Mouse (Mus musculus) midbrain, embryonic 11.5 days (tissue): ENCODE measurements around the gene Stard13. TPM values are rescaled to one million over a fixed set of nuclear protein-coding genes. Genes with fewer than 3 reads are reported as not detected.

Source experiments
- ATAC-seq: fragments of 200-750 bp; cut with Nextera tagmentation; 2 replicates; pipeline ENCODE4 v1.8.0; 2017; ENCODE audit warnings: moderate TSS enrichment, moderate library complexity; ENCODE audit not compliant: low FRiP score
- DNase-seq: peaks from one replicate; pipeline ENCODE4 v3.0.0; 2015; ENCODE audit warnings: low spot score; ENCODE audit errors: missing footprints
- H3K27ac ChIP-seq: fragments of 300-500 bp; sonication (generic); 2 replicates; pipeline ENCODE4 v1.5.1; 2014; ENCODE audit warnings: low read depth, low read length
- H3K27me3 ChIP-seq: fragments of 300-500 bp; sonication (generic); 2 replicates; pipeline ENCODE4 v1.6.1; 2014; ENCODE audit warnings: mild to moderate bottlenecking, low read length, moderate library complexity, mixed read lengths; ENCODE audit not compliant: control insufficient read depth, insufficient read depth
- H3K36me3 ChIP-seq: fragments of 300-500 bp; sonication (generic); 2 replicates; pipeline ENCODE4 v1.6.1; 2014; ENCODE audit warnings: mild to moderate bottlenecking, low read length, moderate library complexity, mixed read lengths; ENCODE audit not compliant: control insufficient read depth, insufficient read depth
- H3K4me1 ChIP-seq: fragments of 300-500 bp; sonication (generic); 2 replicates; pipeline ENCODE4 v1.6.1; 2014; ENCODE audit warnings: low read length; ENCODE audit not compliant: control insufficient read depth, insufficient read depth
- H3K4me2 ChIP-seq: fragments of 300-500 bp; sonication (generic); 2 replicates; pipeline ENCODE4 v1.6.1; 2014; ENCODE audit warnings: mild to moderate bottlenecking, moderate library complexity
- H3K4me3 ChIP-seq: fragments of 300-500 bp; sonication (generic); 2 replicates; pipeline ENCODE4 v1.5.1; 2014; ENCODE audit warnings: low read depth, low read length
- H3K9ac ChIP-seq: fragments of 300-500 bp; sonication (generic); 2 replicates; pipeline ENCODE4 v1.6.1; 2014; ENCODE audit warnings: low read length
- H3K9me3 ChIP-seq: fragments of 300-500 bp; sonication (generic); 2 replicates; pipeline ENCODE4 v1.6.1; 2016; ENCODE audit warnings: low read length; ENCODE audit not compliant: control insufficient read depth
- WGBS: fragments of 180-500 bp; shearing (Covaris S2); extraction: QIAGEN DNeasy Blood & Tissue Kit; methylation state at CpG from one replicate; pipeline ENCODE4 v1.1.7; 2014; 5-methylcytosine and 5-hydroxymethylcytosine counted together
- polyA plus RNA-seq: library from polyadenylated mRNA; unstranded; fragments of >200 nt; fragmentation: Nextera tagmentation; extraction: Ambion mirVana; gene quantifications from 2 replicates; pipeline ENCODE4 v1.2.1, GENCODE M21; 2014

The Stard13 gene
- polyA plus RNA-seq, 1 experiment from 2014 or later: 2.9 TPM

DNA sequence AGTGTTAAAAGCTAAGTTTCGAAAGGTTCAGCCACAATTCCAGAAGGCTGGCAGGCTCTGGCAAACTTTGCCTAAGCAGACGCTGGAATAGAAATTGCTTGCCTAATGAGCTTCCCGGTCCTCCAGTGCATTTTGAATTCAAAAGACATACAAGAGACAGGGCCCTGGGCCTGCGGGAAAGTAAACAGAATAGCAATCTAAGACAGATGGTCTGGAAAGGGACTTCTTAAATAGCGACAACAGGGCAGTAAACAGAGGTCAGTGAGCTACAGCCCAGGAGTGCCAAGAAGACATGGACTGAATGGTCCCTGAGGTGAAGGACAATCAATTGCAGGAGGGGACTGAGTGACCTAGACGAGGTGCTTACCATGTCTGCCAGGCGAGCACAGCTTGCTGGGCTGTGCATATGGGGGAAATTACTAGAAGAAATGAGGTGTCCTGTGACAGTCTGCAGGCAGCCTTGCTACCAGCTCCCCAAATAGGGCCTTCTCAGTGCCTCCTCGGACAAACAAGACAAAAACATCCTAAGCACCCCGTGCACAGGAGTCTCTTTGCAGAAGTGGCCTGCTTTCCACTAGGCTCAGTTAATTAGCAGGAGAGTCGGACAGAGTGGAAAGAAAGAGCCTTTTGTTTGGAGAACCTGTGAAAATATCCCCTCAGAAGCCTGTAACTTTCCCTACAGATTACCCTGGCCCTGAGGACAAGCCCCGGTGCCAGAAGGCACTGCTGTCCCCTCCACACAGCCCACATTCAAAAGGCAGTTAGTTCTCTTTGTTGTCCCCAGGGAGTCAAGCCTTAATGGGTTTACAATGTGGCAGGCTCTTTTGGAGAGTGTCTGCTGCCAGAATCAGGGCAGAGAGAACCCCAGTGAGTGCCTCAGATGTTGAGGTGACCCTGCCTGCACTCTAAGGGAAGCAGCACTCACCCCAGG lies 90.7 kb downstream of the Stard13 start:
- DNase-seq: peak; percentile 91
- H3K4me3 ChIP-seq: no peak overlapping the region
- H3K4me2 ChIP-seq: no peak overlapping the region
- no peaks in the 10 kb centered on the region for H3K36me3 ChIP-seq
- 23% methylated on average over 11 of the region's 11 CpGs for WGBS
- H3K4me1 ChIP-seq: peaks cover 10% of the 10 kb centered on the region
- no peaks in the 10 kb centered on the region for H3K27me3 ChIP-seq
- H3K27ac ChIP-seq: peak overlapping the region; percentile 78
- no peaks in the 10 kb centered on the region for H3K9me3 ChIP-seq
- ATAC-seq: peak; percentile 73
- peak overlapping the region; percentile 22; the same call in 1 of the 2 replicates for H3K9ac ChIP-seq

DNA sequence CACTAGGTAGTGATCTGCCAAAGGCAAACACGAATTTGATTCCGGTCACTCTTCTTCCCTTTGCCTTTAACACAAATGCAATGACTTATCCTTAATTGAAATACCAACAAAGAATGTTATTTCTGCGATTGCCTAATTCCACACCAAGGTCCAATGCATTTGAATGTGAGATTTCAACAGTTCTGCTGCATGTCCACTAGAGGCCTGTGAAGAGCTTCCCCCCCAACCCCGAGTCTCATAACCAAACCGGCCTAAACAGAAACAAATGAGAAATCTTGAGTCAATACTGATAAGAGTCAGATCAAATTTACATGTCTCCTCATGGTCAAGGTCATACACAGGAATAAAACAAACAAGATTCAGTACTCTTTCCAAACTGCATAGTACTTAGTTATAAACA lies 91.4 kb downstream of the Stard13 start:
- Histone ChIP-seq H3K27me3 (no peaks in the 10 kb centered on the region), H3K4me3 (no peak overlapping the region), H3K9me3 (no peaks in the 10 kb centered on the region), H3K27ac (no peak overlapping the region; the same call in 1 of the 2 replicates), H3K4me1 (peaks cover 10% of the 10 kb centered on the region), H3K9ac (no peak overlapping the region), H3K4me2 (no peak overlapping the region), H3K36me3 (no peaks in the 10 kb centered on the region)
- peak; percentile 84 for DNase-seq
- ATAC-seq: peak; percentile 62
- WGBS: 41% methylated on average over 5 of the region's 5 CpGs

DNA sequence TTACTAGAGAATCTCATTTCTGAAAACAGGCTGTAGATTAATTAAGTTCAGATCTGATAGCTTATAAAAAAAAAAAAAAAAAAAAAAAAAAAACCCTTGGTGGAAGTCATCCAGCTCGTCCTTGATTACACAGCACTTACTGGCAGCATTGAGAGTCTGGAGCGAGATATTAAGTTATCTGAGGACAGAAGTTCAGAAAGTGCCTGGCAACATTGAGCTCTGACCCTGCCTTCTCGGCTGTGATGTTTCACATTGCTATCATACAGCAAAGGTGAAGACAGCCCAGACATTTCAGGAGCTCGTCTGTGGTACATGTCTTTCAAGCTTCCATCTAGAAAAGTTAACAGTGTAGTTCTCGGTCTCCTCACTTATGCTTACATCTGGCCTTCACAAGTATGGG lies 95.7 kb downstream of the Stard13 start:
- Histone ChIP-seq H3K9me3 (no peaks in the 10 kb centered on the region), H3K4me2 (no peak overlapping the region), H3K4me3 (no peak overlapping the region), H3K27ac (no peak overlapping the region), H3K4me1 (peaks cover 4% of the 10 kb centered on the region), H3K27me3 (no peaks in the 10 kb centered on the region), H3K9ac (no peak overlapping the region), H3K36me3 (no peaks in the 10 kb centered on the region)
- 87% methylated on average over 5 of the region's 5 CpGs for WGBS
- no peak for ATAC-seq
- no peak for DNase-seq

DNA sequence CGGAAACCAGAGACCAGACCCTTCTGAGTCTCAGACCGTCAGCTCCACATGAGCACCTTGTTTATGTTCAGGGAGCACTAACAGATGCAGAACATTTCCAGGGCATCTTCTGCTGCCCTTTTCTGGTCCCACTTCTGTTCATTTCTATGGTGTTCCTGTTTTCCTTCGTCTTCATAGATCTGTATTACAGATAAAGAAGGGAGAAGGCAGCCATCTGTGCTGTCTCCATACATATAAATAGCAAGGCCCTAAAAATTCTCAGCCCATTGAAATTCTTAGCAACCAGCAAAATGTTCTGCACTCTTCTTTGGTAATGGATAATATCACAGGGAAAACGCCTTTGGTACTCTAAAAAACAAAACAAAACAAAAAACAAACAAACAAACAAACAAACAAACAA lies 96.3 kb downstream of the Stard13 start:
- Histone ChIP-seq H3K27me3 (no peaks in the 10 kb centered on the region), H3K36me3 (no peaks in the 10 kb centered on the region), H3K27ac (no peak overlapping the region), H3K9me3 (no peaks in the 10 kb centered on the region), H3K4me3 (no peak overlapping the region), H3K4me2 (no peak overlapping the region), H3K9ac (no peak overlapping the region), H3K4me1 (no peaks in the 10 kb centered on the region)
- ATAC-seq (no peak), DNase-seq (no peak)
- 84% methylated on average over 4 of the region's 4 CpGs for WGBS

DNA sequence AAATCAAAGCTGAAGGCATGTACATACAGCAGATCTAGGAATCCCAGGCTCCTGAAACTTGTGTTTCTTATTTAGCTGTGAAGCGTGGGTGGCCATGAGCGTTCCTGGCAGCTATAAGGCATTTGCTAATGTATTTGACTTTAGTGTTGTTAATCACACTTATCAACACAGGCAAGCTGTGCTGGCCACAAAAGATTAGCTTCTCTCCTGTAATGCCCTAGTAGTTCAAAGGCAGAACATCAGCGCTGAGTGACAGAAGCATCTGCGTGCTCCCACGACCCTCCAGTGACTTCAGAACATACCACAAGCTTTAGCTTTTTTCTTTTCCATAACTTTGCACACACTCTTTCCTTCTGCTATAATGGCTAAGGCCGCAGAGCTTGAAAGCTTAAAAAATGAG lies 97.7 kb downstream of the Stard13 start:
- Histone ChIP-seq H3K27me3 (no peaks in the 10 kb centered on the region), H3K27ac (no peak overlapping the region), H3K9me3 (no peaks in the 10 kb centered on the region), H3K36me3 (no peaks in the 10 kb centered on the region), H3K4me2 (no peak overlapping the region), H3K4me3 (no peak overlapping the region), H3K9ac (no peak overlapping the region), H3K4me1 (no peaks in the 10 kb centered on the region)
- WGBS: 77% methylated on average over 6 of the region's 6 CpGs
- DNase-seq: no peak
- ATAC-seq: no peak

DNA sequence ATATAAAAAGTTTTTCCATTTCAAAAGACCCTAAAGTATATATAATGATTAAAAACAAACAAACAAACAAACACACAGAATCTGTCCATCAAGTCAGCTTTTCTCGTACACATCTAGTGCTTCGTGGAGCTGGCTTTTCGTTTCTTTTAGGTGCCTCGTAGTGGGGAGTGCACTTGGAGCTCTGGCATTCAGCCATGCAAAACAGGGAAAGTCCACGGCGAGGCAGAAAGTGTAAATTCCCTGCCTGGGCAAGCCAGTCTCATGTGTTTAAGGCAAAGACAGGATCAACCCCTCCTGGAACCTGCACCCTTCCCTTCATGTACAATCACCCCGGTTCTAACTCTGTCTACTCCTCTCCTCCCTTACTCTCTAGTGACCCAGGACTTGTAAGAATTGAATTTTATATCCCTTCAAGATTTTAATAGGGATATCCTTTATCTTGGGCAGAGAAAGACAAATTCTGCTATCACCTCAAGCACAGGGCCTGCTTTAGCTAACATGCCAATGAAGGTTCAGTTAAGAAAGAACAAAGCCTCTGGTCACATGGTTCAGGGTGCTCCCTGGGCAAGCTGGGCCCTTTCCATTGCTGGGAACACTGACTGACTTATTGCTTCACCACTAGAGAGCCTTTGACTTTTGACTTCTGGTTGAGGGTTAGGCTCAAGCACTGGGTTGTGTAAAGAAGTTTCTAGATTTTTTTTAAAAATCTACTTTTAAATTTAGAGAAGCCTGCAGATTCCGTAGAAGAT lies 98.4 kb downstream of the Stard13 start:
- H3K9ac ChIP-seq: no peak overlapping the region
- no peak overlapping the region for H3K27ac ChIP-seq
- 82% methylated on average over 8 of the region's 8 CpGs for WGBS

DNA sequence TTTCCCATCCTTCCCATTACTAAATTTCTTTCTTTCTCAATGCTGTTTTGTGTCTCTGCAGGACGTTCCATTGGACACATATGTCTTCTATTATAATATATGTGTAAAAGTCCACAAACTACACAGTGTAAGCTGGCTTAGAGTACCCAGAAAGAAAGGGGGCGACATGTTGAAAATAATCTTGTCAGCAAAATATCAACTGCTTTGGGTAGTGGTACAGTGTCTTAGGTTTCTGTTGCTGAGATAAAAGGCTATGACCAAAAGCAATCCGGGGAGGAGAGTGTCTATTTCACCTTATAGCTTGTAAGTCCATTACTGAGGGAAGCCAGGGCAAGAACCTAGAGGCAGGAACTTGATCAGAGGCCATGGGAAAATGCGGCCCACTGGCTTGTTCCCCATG lies 99.4 kb downstream of the Stard13 start:
- no peak overlapping the region for H3K27ac ChIP-seq
- WGBS: 88% methylated on average over 4 of the region's 4 CpGs
- H3K27me3 ChIP-seq: no peaks in the 10 kb centered on the region
- H3K36me3 ChIP-seq: no peaks in the 10 kb centered on the region
- no peak overlapping the region for H3K4me2 ChIP-seq
- no peaks in the 10 kb centered on the region for H3K9me3 ChIP-seq
- DNase-seq: no peak
- H3K4me1 ChIP-seq: no peaks in the 10 kb centered on the region
- no peak for ATAC-seq
- H3K4me3 ChIP-seq: no peak overlapping the region
- H3K9ac ChIP-seq: no peak overlapping the region

More for the DNA sequence above, 98.4 kb downstream of the Stard13 start:
- H3K36me3 ChIP-seq: no peaks in the 10 kb centered on the region
- no peaks in the 10 kb centered on the region for H3K9me3 ChIP-seq
- no peak overlapping the region for H3K4me3 ChIP-seq
- DNase-seq (no peak), ATAC-seq (no peak)
- H3K27me3 ChIP-seq: no peaks in the 10 kb centered on the region
- no peaks in the 10 kb centered on the region for H3K4me1 ChIP-seq
- no peak overlapping the region for H3K4me2 ChIP-seq

DNA sequence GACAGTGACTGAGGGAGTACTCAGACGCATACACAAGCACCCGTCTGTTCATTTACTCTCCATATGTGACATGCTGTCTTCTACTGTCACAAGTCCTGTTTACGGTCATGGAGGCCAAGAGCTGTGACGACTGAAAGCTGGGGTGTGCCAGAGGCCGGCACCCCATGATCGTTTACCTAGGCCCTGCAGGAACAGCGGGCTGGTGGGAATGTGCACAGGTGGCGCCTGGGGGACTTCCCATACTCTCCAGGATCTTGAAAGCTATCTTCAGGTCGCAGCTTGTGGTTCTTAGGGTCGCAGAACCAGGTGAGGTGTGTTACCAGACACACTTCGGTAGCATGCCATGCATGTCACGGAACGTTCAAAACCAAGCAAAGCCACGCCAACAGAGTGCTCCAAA lies 99.9 kb downstream of the Stard13 start:
- ATAC-seq (no peak), DNase-seq (no peak)
- no peak overlapping the region for H3K9ac ChIP-seq
- H3K27ac ChIP-seq: no peak overlapping the region
- H3K27me3 ChIP-seq: no peaks in the 10 kb centered on the region
- 94% methylated on average over 14 of the region's 14 CpGs for WGBS
- no peak overlapping the region for H3K4me3 ChIP-seq
- no peaks in the 10 kb centered on the region for H3K36me3 ChIP-seq
- no peak overlapping the region for H3K4me2 ChIP-seq
- H3K9me3 ChIP-seq: no peaks in the 10 kb centered on the region
- no peaks in the 10 kb centered on the region for H3K4me1 ChIP-seq

DNA sequence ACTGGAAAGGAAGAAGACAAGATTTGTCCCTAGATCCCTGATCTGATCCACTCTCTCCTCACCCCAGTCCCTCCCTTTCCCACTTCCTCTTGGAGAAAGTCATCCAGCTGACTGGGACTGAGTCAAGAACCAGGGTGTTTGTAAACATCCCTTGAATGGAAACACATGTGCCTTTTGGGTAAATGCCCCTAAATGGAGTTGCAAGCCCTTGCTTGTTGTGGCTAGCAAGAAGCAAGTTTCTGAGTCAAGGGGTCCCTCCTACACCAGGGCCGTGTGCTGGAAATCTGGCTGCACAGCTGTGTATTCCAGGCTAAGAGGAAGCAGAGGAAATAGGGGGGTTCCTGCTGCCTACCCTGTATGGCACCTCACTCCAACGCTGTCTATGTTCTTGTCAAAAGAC lies 103.9 kb downstream of the Stard13 start:
- Histone ChIP-seq H3K36me3 (no peaks in the 10 kb centered on the region), H3K4me2 (no peak overlapping the region), H3K4me3 (no peak overlapping the region), H3K27ac (no peak overlapping the region), H3K9me3 (no peaks in the 10 kb centered on the region), H3K4me1 (no peaks in the 10 kb centered on the region), H3K9ac (no peak overlapping the region), H3K27me3 (no peaks in the 10 kb centered on the region)
- DNase-seq (no peak), ATAC-seq (no peak)
- 80% methylated on average over 2 of the region's 2 CpGs for WGBS
